Mouse (Mus musculus) kidney, adult 2 months (tissue): Measurements from ENCODE around the gene Chmp3.

Experiments
- CTCF ChIP-seq: fragments of 200-500 bp; conservative IDR thresholded peaks from 2 replicates; pipeline ENCODE4 v1.5.1; 2011; ENCODE audit warnings: low read depth, mild to moderate bottlenecking, control low read depth, low read length, moderate library complexity, mixed read lengths; ENCODE audit not compliant: insufficient read depth, insufficient read length
- POLR2A ChIP-seq: fragments of 200-500 bp; IDR thresholded peaks from one replicate; pipeline ENCODE4 v1.6.1; 2011; ENCODE audit warnings: low read depth, low read length, control low read depth

DNA sequence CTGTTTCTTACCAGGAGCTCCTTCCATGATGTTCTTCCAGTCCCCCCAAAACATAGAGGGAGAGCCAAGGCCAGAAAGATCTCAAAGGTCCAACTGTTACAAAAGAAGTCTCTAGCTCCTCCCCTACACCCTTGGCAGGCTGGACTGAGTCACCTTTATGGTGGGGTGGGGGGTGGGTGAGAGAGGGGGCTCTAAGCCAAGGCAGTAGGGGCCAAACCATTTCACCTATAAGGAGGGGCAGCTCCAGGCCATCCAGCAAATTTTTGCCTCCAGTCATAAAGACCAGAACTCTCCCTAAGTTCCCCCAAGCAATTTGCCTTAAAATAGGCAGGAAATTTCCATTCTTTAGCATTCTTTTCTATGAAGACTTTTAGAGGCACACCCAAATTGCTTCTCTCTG is 65.4 kb downstream of the Chmp3 start:
- TF ChIP-seq CTCF (no peak), POLR2A (no peak)
